Mouse (Mus musculus) lung, embryonic 16.5 days (tissue): ENCODE measurements at regions not wholly inside any gene's neighbourhood (a gene's known extent, or its start where the extent isn't known, plus 50 kb on each side); places are given as distances from the start of the nearest gene placed in this dataset.

Experiments used
- ATAC-seq: fragments of 200-750 bp; cut with Nextera tagmentation; 2 replicates; pipeline ENCODE4 v1.8.0; 2017; ENCODE audit warnings: low read depth, mild to moderate bottlenecking, moderate library complexity
- H3K27ac ChIP-seq: fragments of 300-500 bp; sonication (generic); 2 replicates; pipeline ENCODE4 v1.5.1; 2014; ENCODE audit warnings: mild to moderate bottlenecking, control low read depth, low read length
- H3K27me3 ChIP-seq: fragments of 300-500 bp; sonication (generic); 2 replicates; pipeline ENCODE4 v1.6.1; 2014; ENCODE audit warnings: low read depth, low read length, mixed read lengths; ENCODE audit not compliant: control insufficient read depth, insufficient read depth
- H3K36me3 ChIP-seq: fragments of 300-500 bp; sonication (generic); 2 replicates; pipeline ENCODE4 v1.6.1; 2014; ENCODE audit warnings: low read length; ENCODE audit not compliant: control insufficient read depth, insufficient read depth
- H3K4me1 ChIP-seq: fragments of 300-500 bp; sonication (generic); replicated peaks from 2 replicates; pipeline ENCODE4 v1.6.1; 2014; ENCODE audit warnings: low read length, mixed read lengths; ENCODE audit not compliant: control insufficient read depth, insufficient read depth
- H3K4me2 ChIP-seq: fragments of 300-500 bp; sonication (generic); 2 replicates; pipeline ENCODE4 v1.6.1; 2014; ENCODE audit warnings: low read depth, low read length, control low read depth
- H3K4me3 ChIP-seq: fragments of 300-500 bp; sonication (generic); 2 replicates; pipeline ENCODE4 v1.5.1; 2014; ENCODE audit warnings: mild to moderate bottlenecking, low read length, control low read depth
- H3K9ac ChIP-seq: fragments of 300-500 bp; sonication (generic); 2 replicates; pipeline ENCODE4 v1.6.1; 2014; ENCODE audit warnings: low read length, control low read depth
- H3K9me3 ChIP-seq: fragments of 300-500 bp; sonication (generic); 2 replicates; pipeline ENCODE4 v1.6.1; 2016; ENCODE audit warnings: low read length; ENCODE audit not compliant: control insufficient read depth
- WGBS: fragments of 180-500 bp; shearing (Covaris S2); extraction: QIAGEN DNeasy Blood & Tissue Kit; methylation state at CpG from one replicate; pipeline ENCODE4 v1.1.7; 2014; 5-methylcytosine and 5-hydroxymethylcytosine counted together

- no peak overlapping the region for H3K4me3 ChIP-seq
- no peak overlapping the region for H3K4me2 ChIP-seq
- WGBS, result 77% methylated on average over 11 of the region's 11 CpGs
- no peak for ATAC-seq
- H3K4me1 ChIP-seq, result no peaks in the 10 kb centered on the region
- H3K36me3 ChIP-seq, result no peaks in the 10 kb centered on the region
- no peaks in the 10 kb centered on the region for H3K9me3 ChIP-seq
- no peaks in the 10 kb centered on the region for H3K27me3 ChIP-seq
- H3K27ac ChIP-seq, result no peak overlapping the region
- no peak overlapping the region for H3K9ac ChIP-seq
Measured at GRCm38 (mm10) chr13:111204580-111205285, 50.1 kb upstream of the Actbl2 start.
